Mouse (Mus musculus) embryo, embryonic 9.5 days (tissue): ENCODE results near the gene Gm42421.

ENCODE experiments used
- DNase-seq: peaks from one replicate; pipeline ENCODE4 v3.0.0-alpha.2; 2017; ENCODE audit errors: extremely low spot score

Gm42421 gene

DNA sequence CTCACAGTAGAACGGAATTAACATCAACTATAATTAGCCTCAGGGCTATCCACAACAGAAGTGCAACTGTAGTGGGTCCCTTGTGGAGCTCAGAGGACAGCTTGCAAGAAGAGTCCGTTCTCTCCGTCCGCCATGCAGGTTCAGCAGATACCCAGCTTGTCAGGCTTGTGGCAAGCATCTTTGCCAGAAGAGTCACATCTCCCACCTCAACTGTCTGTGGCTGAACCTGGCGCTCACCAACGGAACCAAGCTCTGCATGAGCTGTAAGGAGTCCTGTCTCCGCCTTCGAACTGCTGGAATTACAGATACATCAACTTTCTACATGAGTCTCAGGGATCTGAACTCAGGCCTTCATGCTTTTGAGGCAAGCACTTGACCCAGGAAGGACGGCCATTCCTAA lies 8.2 kb downstream of the Gm42421 start:
- no peak for DNase-seq

DNA sequence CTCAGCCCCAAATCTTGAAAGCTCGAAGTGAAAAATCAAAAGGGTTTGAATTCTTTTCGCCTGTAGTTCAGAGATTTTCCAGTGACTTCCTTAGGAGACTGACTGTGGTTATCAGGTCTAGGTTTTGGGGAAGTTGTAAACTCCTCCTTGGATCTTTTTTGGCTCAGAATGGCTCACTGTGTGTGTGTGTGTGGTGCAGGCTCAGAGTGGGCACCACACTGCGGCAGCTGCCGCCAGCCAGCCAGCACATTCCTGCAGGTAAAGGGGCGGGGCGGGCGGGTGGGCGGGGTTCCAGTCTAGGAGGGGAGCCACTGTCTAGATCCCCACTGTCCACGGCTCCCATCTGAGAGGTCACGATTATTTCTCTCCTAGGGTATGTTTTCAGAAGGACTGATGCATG lies 13.6 kb downstream of the Gm42421 start:
- no peak for DNase-seq

GRCm38 (mm10) chr5:143943231-143944125 lies 15.5 kb downstream of the Gm42421 start:
- DNase-seq: no peak

DNA sequence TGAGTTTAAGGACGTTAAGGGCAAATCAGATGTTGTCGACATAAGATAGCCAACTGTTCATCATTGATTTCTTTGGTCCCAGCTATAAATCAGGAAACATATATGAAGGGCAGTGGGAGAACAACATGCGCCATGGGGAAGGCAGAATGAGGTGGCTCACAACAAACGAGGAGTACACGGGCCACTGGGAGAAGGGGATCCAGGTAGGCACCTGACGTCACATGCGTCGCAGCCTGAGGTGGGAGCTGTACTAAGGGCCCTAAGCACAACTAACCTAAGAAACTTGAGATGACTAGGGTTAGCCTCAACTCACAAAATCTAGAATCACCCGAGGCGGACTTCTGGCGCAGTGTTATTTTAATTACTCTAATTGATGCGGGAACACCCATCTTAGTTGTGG lies 20.4 kb downstream of the Gm42421 start:
- DNase-seq: no peak

- no peak for DNase-seq
These were observed 22.0 kb downstream of the Gm42421 start for GRCm38 (mm10) chr5:143950016-143950415.

DNA sequence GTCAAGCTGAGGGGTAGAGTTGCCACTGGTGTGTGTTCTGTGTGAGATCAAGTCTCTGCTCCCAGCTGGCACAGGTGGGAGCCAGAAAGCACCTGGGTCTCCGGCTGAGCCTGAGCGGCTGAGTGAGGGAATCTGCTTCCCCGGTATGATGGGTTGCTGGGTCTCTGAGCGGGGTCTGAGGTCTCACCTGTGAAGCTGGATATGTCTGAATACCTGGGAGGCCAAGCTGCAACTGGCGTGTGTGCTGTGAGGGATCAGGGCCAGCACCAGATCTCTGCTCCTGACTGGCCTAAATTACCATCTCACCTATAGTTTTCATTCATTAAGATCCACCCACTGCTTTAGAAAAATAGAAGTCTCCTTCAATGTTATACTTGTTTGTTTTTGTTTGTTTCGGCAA lies 29.1 kb downstream of the Gm42421 start:
- DNase-seq: no peak

GRCm38 (mm10) chr5:143959551-143959950 lies 31.6 kb downstream of the Gm42421 start:
- DNase-seq: no peak

DNA sequence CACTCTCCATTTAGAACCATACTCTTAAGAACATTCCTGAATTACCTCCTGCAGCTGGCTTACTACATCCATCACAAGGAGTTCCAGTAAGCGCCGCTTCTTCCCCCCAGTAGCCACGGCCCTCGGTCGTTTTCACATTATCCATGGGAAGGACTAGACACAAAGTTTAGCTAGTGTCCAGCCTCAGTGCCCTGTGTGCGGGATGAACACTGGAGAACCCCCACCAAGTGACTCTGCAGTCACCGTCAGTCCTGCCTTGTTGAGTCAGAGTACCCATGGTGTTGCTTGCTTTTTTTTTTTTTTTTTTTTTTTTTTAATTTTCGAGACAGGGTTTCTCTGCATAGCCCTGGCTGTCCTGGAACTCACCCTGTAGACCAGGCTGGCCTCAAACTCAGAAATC lies 33.2 kb downstream of the Gm42421 start:
- DNase-seq: no peak

GRCm38 (mm10) chr5:143965586-143966345 lies 37.8 kb downstream of the Gm42421 start:
- no peak for DNase-seq

DNA sequence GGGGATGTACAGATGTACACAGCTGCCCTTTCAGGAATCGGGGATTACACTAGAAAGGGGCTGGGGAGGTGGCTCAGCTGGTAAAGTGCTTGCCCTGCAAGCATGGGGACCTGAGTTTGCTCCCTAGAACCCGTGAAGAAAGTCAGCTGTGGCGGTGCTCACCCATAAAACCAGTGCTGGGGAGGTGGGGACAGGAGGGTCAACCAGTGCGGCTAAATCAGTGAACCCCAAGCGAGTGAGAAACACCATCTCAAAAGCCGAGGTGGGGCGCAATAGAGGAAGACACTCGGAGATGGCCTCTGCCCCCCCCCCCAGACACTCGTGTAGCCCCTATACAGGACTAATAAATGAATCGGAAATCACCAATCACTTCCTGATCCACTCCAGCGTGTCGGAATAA lies 38.7 kb downstream of the Gm42421 start:
- DNase-seq: no peak

GRCm38 (mm10) chr5:143972628-143973027 lies 44.7 kb downstream of the Gm42421 start:
- DNase-seq: no peak

DNA sequence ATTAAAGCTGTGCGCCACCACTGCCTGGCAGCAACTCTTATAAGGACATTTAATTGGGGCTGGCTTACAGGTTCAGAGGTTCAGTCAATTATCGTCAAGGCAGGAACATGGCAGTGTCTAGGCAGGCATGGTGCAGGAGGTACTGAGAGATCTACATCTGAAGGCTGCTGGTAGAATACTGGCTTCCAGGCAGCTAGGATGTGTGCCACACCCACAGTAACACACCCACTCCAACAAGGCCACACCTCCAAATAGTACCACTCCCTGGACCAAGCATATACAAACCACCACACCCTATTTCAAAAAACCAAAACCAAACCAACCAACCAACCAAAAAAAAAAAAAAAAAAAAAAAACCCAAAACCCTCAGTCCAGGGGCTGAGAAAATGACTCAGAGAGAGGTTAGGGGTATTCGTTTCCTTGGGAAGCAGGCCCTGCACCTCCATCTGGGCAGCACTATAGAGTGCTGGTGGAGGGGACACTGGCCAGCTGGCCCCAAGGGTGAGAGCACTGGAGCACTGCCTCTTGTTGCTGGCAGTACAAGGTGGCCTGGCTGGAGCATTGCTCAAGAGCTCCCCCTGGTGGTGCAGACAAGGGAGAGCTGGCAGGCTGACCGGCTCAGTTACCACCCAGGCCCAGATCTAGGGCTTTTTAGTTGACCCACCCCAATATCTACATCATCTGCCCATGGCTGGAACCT lies 47.1 kb downstream of the Gm42421 start:
- peak; percentile 76 for DNase-seq

DNA sequence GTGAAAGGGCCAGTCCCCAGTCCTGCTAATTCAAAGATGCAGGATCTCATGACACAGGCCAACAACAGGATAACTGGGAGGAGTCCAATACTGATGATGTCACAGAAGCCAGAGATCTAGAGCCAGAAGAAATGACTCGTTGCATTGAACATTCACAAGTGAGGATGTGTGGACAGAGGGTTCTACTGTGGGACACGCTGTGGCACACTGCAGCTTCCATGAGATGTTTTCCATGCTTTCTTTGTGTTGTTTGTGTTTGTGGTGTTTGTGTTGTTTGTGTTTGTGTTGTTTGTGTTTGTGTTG lies 47.6 kb downstream of the Gm42421 start:
- DNase-seq: no peak

DNA sequence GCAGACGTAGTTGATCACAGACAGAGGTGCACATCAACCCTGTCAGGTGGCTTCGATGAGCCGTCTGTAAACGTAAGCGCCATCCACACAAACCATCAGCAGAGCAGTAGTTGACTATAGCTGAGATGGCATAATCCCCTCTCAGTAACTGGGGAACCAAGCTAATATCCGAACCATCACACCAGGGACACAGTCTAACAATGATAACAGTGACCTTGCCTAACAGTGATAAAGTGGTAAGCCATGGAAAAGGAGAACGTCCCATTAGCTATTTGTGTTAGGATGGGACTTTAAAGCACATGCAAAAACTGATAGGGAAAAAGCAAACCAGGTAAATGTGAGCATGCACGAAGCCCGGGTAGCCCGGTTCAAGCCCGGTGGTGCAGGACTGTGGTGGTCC lies 48.3 kb downstream of the Gm42421 start:
- no peak for DNase-seq

- DNase-seq: no peak
These were observed 48.9 kb downstream of the Gm42421 start for GRCm38 (mm10) chr5:143976726-143977431.

DNA sequence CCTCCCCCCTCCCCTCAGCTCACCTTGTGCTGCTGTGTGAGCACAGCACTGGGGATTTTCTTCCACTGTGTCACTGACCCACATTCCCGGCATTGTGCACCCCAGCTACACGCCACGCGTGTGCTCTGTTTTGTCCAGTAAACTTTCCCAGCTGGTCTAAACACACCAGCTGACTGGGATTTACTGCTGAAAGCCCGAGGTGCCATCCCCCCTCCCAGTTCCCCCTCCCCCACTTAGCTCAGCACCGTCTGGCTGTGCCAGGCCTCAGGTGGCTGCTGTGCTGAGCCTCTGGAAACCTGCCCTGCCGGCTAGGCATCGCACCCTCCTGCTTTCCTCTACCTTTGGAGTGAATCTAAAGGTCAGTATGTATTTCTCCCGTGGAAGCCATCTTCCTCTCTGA lies 52.9 kb downstream of the Gm42421 start:
- DNase-seq: no peak

- no peak for DNase-seq
These were observed 54.4 kb downstream of the Gm42421 start for GRCm38 (mm10) chr5:143982361-143982760.

DNA sequence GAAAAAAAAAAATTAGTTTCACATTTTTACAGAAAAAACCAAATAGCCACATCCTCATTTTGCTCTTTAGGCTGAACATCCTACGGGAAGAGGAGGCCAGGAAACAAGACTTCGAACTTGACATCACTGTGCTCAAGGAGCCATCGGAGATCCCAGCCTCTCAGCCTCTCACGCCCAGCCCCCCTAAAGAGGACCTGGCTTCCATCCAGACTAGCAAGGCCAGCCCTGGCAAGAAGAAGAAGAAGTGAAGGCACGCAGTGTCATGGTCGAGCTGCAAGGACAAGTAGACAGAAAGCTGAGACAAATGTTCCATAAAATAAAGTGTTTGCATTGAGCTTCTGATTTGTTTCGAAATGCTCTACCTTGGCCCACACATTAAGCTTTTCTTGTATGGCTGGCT lies 57.4 kb downstream of the Gm42421 start:
- no peak for DNase-seq
